Mouse (Mus musculus): ENCODE data around the gene Slc35e4. TPM values are rescaled to one million over a fixed set of nuclear protein-coding genes. Genes with fewer than 3 reads are reported as not detected.
A peak's percentile ranks its signal among the peaks of the same experiment; 100 is the strongest.
"Not testable (repeated sequence)": the region's sequence is repeated elsewhere in the genome, so short reads cannot be mapped to it uniquely, and the experiment has no call there.

Gene Slc35e4
- total RNA-seq (2021), result 6.6 and 6.9 TPM in 2 replicates
- long read RNA-seq, transcript Slc35e4-201 (2 exons, 3,059 nt), result major isoform, 29 of 30 reads
- long read RNA-seq, partial matches to known transcripts, result 0 of 30 reads
- long read RNA-seq, other reads (novel, unspliced or antisense), result 1 of 30 reads

DNA sequence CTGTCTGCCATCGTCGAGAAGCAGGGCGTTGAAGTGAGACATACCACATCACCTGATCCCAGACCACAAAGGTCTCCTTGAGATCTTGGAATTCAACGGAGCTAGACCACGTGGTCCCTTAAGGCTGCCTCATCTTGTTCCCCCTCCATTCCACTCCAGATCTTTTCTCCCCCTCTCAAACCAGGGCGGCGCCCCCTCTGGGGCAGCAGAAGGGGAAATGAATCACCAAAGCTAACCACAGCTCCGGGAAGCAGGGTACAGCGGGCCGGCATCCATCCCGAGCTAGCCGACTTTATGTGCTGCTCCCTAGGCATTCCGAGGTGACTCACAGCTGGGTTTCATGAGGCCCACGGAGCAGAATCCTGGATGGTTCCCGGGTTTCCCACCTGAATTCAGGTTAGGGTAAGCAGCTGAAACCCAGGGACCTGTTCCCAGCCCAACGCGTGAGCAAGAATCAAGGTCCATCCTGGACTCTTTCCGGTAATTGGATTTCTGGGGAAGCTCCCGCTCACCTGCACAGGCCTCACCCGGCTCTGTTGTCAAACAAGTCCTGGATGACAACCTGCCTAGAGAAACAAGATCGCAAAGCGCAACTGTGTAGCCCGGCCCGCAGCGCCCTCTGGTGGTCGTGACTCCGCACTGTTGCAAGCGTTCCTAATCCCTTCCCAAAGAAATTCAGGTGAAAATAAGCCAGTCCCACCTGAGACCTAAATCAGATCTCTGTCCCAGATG, at the start of gene Slc35e4:
TSS of gene Slc35e4 (minus strand) at position 556 of the 732 bp plus-strand sequence.
- peak; percentile 91 for DNase-seq

DNA sequence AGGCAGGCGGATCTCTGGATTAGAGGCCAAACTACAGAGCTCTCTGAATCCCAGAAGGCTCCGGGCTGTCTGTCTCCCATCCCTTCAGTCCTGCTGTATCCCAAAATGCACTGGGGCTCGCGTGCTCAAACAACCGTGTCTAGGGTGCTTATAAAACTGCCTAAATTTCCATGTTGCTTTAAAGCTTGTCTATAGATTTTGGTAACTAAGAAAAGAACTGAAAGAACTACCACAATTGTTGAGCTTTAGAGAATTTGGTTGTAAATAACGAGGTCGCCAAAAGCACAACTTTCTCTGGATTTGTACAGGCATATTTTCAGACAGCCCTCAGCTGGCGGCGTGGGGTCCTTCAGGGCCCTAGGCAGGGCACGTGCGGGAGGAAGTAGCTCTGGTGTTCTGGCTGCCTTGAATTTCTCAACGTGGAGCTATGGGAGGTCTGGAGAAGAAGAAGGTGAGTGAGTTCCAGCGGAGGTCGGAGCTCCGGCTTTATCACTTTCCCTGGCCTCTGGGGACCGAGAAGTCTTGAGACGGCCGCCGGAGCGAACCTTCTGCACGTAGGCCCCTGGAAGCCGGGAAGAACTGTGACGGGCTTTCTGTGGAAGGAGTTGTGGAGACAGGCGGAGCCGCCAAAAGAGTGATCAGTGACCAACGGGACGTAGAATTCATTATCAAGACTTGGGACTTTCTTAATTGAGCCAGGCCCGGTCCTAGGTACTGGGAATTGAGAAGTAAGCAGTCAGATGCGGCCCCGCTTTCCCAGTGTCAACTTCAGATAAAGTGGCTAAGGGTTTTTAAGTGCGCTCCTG, 49.3 kb upstream of the Slc35e4 start, which contains the start of gene Pes1:
TSS of gene Pes1 (plus strand) at position 366 of the 806 bp plus-strand sequence.
- DNase-seq, result peak; percentile 77

- DNase-seq, result no peak
Observed at GRCm38 (mm10) chr11:3963155-3963554, 48.7 kb upstream of the Slc35e4 start.

- no peak for DNase-seq
Observed at GRCm38 (mm10) chr11:3961761-3962160, 47.3 kb upstream of the Slc35e4 start.

DNA sequence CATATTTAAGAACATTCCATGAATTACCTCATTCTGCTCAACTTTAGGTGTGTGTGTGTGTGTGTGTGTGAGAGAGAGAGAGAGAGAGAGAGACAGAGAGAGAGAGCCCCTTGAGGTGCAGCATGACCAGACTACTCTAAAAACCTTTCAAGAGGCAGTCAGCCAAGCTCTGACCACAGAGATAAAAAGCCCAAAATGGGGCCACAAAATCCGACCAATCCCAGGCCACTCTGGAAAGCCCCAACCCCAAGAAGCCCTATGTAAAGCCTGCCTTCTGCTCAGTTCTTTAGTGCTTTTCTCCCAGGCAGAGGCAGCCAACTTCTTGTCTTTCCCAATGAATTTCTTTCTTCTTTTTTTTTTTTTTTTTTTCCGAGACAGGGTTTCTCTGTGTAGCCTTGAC, 46.4 kb upstream of the Slc35e4 start:
- no peak for DNase-seq

DNA sequence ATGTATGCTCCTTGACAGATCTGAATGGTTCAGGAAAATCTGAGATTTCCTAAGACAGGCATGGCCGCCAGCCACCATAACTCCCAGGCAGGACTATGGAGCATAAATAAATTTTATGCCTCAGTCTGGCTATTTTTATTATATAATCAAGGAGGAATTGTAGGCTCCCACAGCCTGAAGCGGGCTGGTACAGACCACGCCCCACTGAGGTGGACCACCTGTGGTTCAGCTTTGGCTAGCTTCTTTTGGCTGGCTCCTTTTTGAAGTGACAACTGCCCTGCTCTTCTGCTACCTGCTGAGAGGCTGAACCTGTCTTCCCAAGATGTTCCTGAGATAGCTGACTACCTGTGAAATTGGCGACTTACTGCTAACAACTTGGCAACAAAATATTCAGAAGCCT, 40.9 kb upstream of the Slc35e4 start:
- not testable (repeated sequence) for DNase-seq

DNA sequence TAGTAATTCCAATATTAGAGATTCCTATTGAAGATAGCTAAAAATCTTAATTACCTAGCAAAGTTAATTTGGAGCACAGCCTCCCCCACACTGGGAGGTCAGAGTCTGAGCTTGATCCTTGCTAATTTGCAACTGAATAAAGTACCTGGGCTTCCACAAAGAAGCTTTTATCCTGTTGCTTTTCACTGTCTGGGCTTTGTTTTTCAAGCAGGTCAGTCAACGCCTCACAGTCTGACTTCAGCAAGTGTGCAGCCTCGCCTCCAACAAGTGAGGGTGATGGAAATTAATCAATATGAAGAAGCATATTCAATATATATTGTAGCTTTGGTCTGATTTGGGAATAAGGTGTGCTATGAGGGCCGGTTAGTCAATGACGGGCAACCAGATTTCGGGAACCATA, 40.4 kb upstream of the Slc35e4 start:
- not testable (repeated sequence) for DNase-seq

GRCm38 (mm10) chr11:3946386-3946785, 31.9 kb upstream of the Slc35e4 start:
- no peak for DNase-seq

- no peak for DNase-seq
Observed at GRCm38 (mm10) chr11:3941371-3941770, 26.9 kb upstream of the Slc35e4 start.

DNA sequence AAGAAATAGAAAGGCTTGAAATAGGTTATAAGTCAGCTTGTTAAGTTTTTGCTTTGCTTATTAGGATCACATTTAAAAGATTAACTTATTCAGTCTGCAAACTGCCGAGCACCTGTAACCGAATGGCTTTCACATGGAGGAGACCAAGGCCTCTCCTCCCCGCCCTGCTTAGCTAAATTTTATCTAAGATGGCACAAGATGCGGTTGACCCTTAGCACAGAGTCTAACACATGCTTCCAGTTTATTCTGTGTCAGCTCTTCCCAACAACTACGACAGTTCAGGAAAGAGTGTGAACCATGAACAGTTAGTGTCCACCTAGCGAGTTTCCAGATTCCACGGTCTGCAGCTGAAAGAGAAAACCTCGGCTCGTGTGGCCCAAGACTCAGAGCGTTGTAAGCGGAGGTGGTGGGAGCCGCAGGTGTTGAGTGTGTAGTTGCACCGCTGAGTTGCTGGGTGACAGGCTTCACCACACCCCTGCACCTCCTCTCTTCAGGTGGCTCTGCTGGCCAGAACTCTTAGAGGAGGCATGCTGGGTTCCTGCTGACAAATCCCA, 22.9 kb upstream of the Slc35e4 start:
- no peak for DNase-seq

- no peak for DNase-seq
Observed at GRCm38 (mm10) chr11:3936318-3936717, 21.9 kb upstream of the Slc35e4 start.

- DNase-seq, result no peak
Observed at GRCm38 (mm10) chr11:3935135-3935534, 20.7 kb upstream of the Slc35e4 start.

- DNase-seq, result no peak
Observed at GRCm38 (mm10) chr11:3933756-3934285, 19.4 kb upstream of the Slc35e4 start.

DNA sequence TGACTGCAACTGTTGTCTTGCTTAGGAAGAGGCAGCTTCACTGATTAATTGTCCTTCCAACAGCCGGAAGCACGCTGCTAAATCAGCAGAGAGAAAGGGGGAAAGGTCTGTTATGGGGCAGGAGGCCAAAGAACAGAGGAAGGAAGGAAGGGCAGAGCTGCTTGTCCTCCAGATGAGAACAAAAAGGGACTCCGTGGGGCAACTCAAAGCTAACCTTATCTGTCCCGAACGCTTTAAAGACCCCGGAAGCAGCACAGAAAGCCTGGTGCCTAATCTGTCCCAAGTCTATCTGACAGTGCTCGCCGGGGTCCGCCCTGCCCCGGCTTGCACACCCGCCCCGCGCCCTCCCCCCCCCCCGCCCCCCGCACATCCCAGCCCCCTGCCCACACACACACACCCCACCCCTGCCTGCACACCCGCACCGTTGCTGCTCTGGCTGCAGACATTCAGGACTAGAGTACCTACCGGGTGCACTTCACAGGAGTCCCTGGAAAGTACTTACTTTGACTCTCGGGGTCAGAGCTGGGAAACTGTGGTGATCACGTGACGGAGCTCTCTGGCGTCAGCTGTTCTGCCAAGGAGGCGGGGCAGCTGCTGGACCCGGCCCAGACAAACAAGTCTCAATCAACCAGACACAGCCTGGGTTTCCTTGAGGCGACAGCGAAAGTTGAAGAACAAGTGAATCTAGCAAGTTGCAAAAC, 17.2 kb upstream of the Slc35e4 start, which contains the start of gene Tcn2:
TSS of gene Tcn2 (minus strand) at position 649 of the 701 bp plus-strand sequence.
- peak; percentile 85 for DNase-seq

- DNase-seq, result no peak
Observed at GRCm38 (mm10) chr11:3930931-3931330, 16.5 kb upstream of the Slc35e4 start.

GRCm38 (mm10) chr11:3930019-3930418, 15.6 kb upstream of the Slc35e4 start:
- DNase-seq, result no peak

- DNase-seq, result no peak
Observed at GRCm38 (mm10) chr11:3925916-3926315, 11.5 kb upstream of the Slc35e4 start.

- no peak for DNase-seq
Observed at GRCm38 (mm10) chr11:3922731-3923130, 8.3 kb upstream of the Slc35e4 start.

- no peak for DNase-seq
Observed at GRCm38 (mm10) chr11:3922115-3922514, 7.7 kb upstream of the Slc35e4 start.

GRCm38 (mm10) chr11:3921281-3921850, 6.9 kb upstream of the Slc35e4 start:
- peak; percentile 56 for DNase-seq

DNA sequence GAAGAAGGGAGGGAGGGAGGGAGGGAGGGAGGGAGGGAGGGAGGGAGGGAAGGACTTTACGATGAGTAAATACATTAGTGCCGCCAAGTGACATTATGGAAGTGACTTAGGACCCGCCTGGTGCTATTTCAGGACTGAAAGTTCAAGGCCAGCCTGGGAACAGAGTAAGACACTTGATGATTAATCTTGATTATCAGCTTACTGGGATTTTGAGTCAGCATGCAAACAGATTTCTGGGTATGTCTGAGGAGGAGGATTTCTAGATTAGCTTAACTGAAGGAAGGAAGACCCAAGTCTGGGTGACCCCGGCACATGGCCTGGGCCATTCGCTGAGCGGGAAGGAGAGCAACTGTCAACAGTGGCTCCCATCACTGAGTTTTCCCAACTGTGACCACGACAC, 6.0 kb upstream of the Slc35e4 start:
- no peak for DNase-seq
